In genomic region chr2:173300663-173301630, GRCm38 (mm10) we compare ENCODE assay signal across 8 mouse cellular contexts. TPM values are rescaled to one million over a fixed set of nuclear protein-coding genes. Genes with fewer than 3 reads are reported as not detected.
A peak's percentile ranks its signal among the peaks of the same experiment; 100 is the strongest.
DNase-seq lines count a peak whose midpoint lies in the region; ATAC-seq and TF ChIP-seq lines count a peak whose summit lies in the region.

No protein-coding gene starts in this region.

- H3K4me3 ChIP-seq in forebrain, embryonic 16.5 days (replicated peaks; ENCODE audit: low read length): no peak overlapping the region
- H3K4me3 ChIP-seq in forebrain, embryonic 11.5 days (ENCODE audit: low read depth, low read length): no peak overlapping the region
- no peak overlapping the region for H3K4me3 ChIP-seq in liver, postnatal 0 days (ENCODE audit: low read depth, low read length)
- H3K4me3 ChIP-seq in heart, postnatal 0 days (ENCODE audit: low read depth, low read length): no peak overlapping the region
- H3K4me3 ChIP-seq in kidney, adult 2 months (ENCODE audit: insufficient read depth, low read depth, low read length): no peak overlapping the region
- H3K4me3 ChIP-seq in neural tube, embryonic 15.5 days (replicated peaks): no peak overlapping the region

- no peak overlapping the region for H3K9ac ChIP-seq in forebrain, embryonic 16.5 days (replicated peaks; ENCODE audit: low read depth, low read length)
- H3K9ac ChIP-seq in forebrain, embryonic 11.5 days (ENCODE audit: low read length): no peak overlapping the region
- no peak overlapping the region for H3K9ac ChIP-seq in liver, postnatal 0 days (replicated peaks)
- no peak overlapping the region for H3K9ac ChIP-seq in heart, postnatal 0 days (replicated peaks; ENCODE audit: low read depth, low read length)
- H3K9ac ChIP-seq in neural tube, embryonic 15.5 days (replicated peaks): no peak overlapping the region

- no peaks in the 10 kb centered on the region for H3K27me3 ChIP-seq in forebrain, embryonic 16.5 days (replicated peaks; ENCODE audit: control insufficient read depth, insufficient read depth, low read length)
- peaks cover 2% of the 10 kb centered on the region; the same call in 1 of the 2 replicates for H3K27me3 ChIP-seq in forebrain, embryonic 11.5 days (ENCODE audit: control insufficient read depth, insufficient read depth, low read length)
- H3K27me3 ChIP-seq in liver, postnatal 0 days (ENCODE audit: insufficient read depth, low read length): peaks cover 3% of the 10 kb centered on the region; the same call in 1 of the 2 replicates
- no peaks in the 10 kb centered on the region for H3K27me3 ChIP-seq in heart, postnatal 0 days (ENCODE audit: control insufficient read depth, insufficient read depth, low read length)
- no peaks in the 10 kb centered on the region for H3K27me3 ChIP-seq in kidney, adult 2 months (replicated peaks; ENCODE audit: control insufficient read depth, insufficient read depth, low read length)
- H3K27me3 ChIP-seq in neural tube, embryonic 15.5 days (replicated peaks): peaks cover 10% of the 10 kb centered on the region; the same call in 1 of the 2 replicates

- DNase-seq in forebrain, embryonic 11.5 days (ENCODE audit: low spot score): no peak
- no peak for DNase-seq in liver, postnatal 0 days
- DNase-seq in liver: no peak
- no peak for DNase-seq in heart, postnatal 0 days (ENCODE audit: low spot score)
- DNase-seq in right cerebral cortex, adult 2 months (ENCODE audit: low spot score in 2 of 2): peak; percentile 21 to 26
- DNase-seq in kidney, adult 2 months: no peak

- peak; percentile 27; the same call in 1 of the 2 replicates for TF ChIP-seq CTCF in liver, postnatal 0 days (IDR thresholded peaks at IDR 0.05; ENCODE audit: low read depth)
- peak; percentile 25; the same call in 1 of the 2 replicates for TF ChIP-seq CTCF in heart, postnatal 0 days (IDR thresholded peaks at IDR 0.05; ENCODE audit: low read depth)
- no peak for TF ChIP-seq CTCF in kidney, adult 2 months (conservative IDR thresholded peaks at IDR 0.05; ENCODE audit: insufficient read depth, insufficient read length, low read depth, low read length)

- H3K36me3 ChIP-seq in forebrain, embryonic 16.5 days (ENCODE audit: control insufficient read depth, insufficient read depth): no peaks in the 10 kb centered on the region
- no peaks in the 10 kb centered on the region for H3K36me3 ChIP-seq in forebrain, embryonic 11.5 days (ENCODE audit: control insufficient read depth, insufficient read depth, low read length)
- H3K36me3 ChIP-seq in liver, postnatal 0 days (replicated peaks; ENCODE audit: insufficient read depth, low read length): no peaks in the 10 kb centered on the region
- H3K36me3 ChIP-seq in heart, postnatal 0 days (replicated peaks; ENCODE audit: control insufficient read depth, insufficient read depth, low read length): no peaks in the 10 kb centered on the region
- H3K36me3 ChIP-seq in kidney, adult 2 months (ENCODE audit: control insufficient read depth, insufficient read depth, low read length): no peaks in the 10 kb centered on the region
- H3K36me3 ChIP-seq in neural tube, embryonic 15.5 days: no peaks in the 10 kb centered on the region

- no peak for TF ChIP-seq POLR2A in kidney, adult 2 months (IDR thresholded peaks at IDR 0.05; ENCODE audit: low read depth, low read length)

- H3K27ac ChIP-seq in forebrain, embryonic 16.5 days (ENCODE audit: low read length): no peak overlapping the region
- H3K27ac ChIP-seq in forebrain, embryonic 11.5 days (ENCODE audit: low read depth, low read length): no peak overlapping the region
- H3K27ac ChIP-seq in liver, postnatal 0 days (ENCODE audit: low read depth): no peak overlapping the region
- H3K27ac ChIP-seq in heart, postnatal 0 days (ENCODE audit: low read depth): no peak overlapping the region
- H3K27ac ChIP-seq in kidney, adult 2 months (ENCODE audit: insufficient read depth, low read depth, low read length): no peak overlapping the region
- no peak overlapping the region for H3K27ac ChIP-seq in neural tube, embryonic 15.5 days (replicated peaks)

- peak; percentile 18; the same call in 1 of the 2 replicates for ATAC-seq in forebrain, embryonic 16.5 days
- ATAC-seq in forebrain, embryonic 11.5 days (replicated peaks; ENCODE audit: low FRiP score): no peak
- ATAC-seq in liver, postnatal 0 days: no peak
- ATAC-seq in heart, postnatal 0 days (ENCODE audit: insufficient read depth, low read depth): 0 out of 2 replicates have a peak, but pooled peaks have one; percentile 48
- ATAC-seq in neural tube, embryonic 15.5 days (ENCODE audit: low FRiP score): no peak

- WGBS in forebrain, embryonic 16.5 days: 68% methylated on average over 28 of the region's 28 CpGs
- 71% methylated on average over 28 of the region's 28 CpGs for WGBS in forebrain, embryonic 11.5 days
- 66% methylated on average over 28 of the region's 28 CpGs for WGBS in liver, postnatal 0 days (ENCODE audit: insufficient replicate concordance)
- WGBS in heart, postnatal 0 days: 68% methylated on average over 28 of the region's 28 CpGs
- 80% methylated on average over 28 of the region's 28 CpGs for WGBS in kidney, adult 2 months
- 76% methylated on average over 28 of the region's 28 CpGs for WGBS in neural tube, embryonic 15.5 days

- no peaks in the 10 kb centered on the region; the same call in 1 of the 2 replicates for H3K9me3 ChIP-seq in forebrain, embryonic 16.5 days (ENCODE audit: control insufficient read depth, low read length)
- no peaks in the 10 kb centered on the region for H3K9me3 ChIP-seq in forebrain, embryonic 11.5 days (ENCODE audit: control insufficient read depth, low read length)
- H3K9me3 ChIP-seq in liver, postnatal 0 days (ENCODE audit: low read length): no peaks in the 10 kb centered on the region
- H3K9me3 ChIP-seq in heart, postnatal 0 days (replicated peaks; ENCODE audit: control insufficient read depth, low read length): no peaks in the 10 kb centered on the region
- 0 out of 2 replicates have a peak, but pooled peaks cover 4% of the 10 kb centered on the region for H3K9me3 ChIP-seq in neural tube, embryonic 15.5 days (replicated peaks)

- TF ChIP-seq EP300 in liver, postnatal 0 days (IDR thresholded peaks at IDR 0.05; ENCODE audit: low read depth): no peak
- TF ChIP-seq EP300 in heart, postnatal 0 days (IDR thresholded peaks at IDR 0.05; ENCODE audit: low read depth): no peak

- no peak overlapping the region for H3K4me2 ChIP-seq in forebrain, embryonic 16.5 days (ENCODE audit: low read length)
- no peak overlapping the region for H3K4me2 ChIP-seq in forebrain, embryonic 11.5 days (ENCODE audit: low read depth, low read length, severe bottlenecking)
- no peak overlapping the region for H3K4me2 ChIP-seq in liver, postnatal 0 days (ENCODE audit: low read depth, low read length)
- no peak overlapping the region for H3K4me2 ChIP-seq in heart, postnatal 0 days (ENCODE audit: low read depth, low read length)
- H3K4me2 ChIP-seq in neural tube, embryonic 15.5 days: no peak overlapping the region

- H3K4me1 ChIP-seq in forebrain, embryonic 16.5 days (replicated peaks; ENCODE audit: control insufficient read depth, insufficient read depth, low read length): 0 out of 2 replicates have a peak, but pooled peaks cover 3% of the 10 kb centered on the region
- H3K4me1 ChIP-seq in forebrain, embryonic 11.5 days (replicated peaks; ENCODE audit: control insufficient read depth, insufficient read depth, low read length): no peaks in the 10 kb centered on the region
- H3K4me1 ChIP-seq in liver, postnatal 0 days (ENCODE audit: insufficient read depth): no peaks in the 10 kb centered on the region
- no peaks in the 10 kb centered on the region for H3K4me1 ChIP-seq in heart, postnatal 0 days (ENCODE audit: control insufficient read depth, insufficient read depth)
- no peaks in the 10 kb centered on the region for H3K4me1 ChIP-seq in kidney, adult 2 months (ENCODE audit: control insufficient read depth, insufficient read depth, low read length)
- H3K4me1 ChIP-seq in neural tube, embryonic 15.5 days: 0 out of 2 replicates have a peak, but pooled peaks cover 6% of the 10 kb centered on the region

RNA-seq across cellular contexts. Expression of gene Pmepa1, which starts 24.6 kb away (rescaled TPM):
- 7.2 and 7.3 TPM in 2 replicates for polyA plus RNA-seq in forebrain, embryonic 16.5 days (2015; fragmentation: Nextera tagmentation; extraction: Ambion mirVana)
- polyA plus RNA-seq in forebrain, embryonic 11.5 days (2014; fragmentation: Nextera tagmentation; extraction: Ambion mirVana): 3.3 and 3.6 TPM in 2 replicates
- 0.21 and 0.36 TPM in 2 replicates for polyA plus RNA-seq in liver, postnatal 0 days (2015; fragmentation: Nextera tagmentation; extraction: Ambion mirVana)
- total RNA-seq in heart, postnatal 0 days (2014; rRNA removed; ENCODE audit: low replicate concordance): 6.3 and 12.9 TPM in 2 replicates
- 4.3 and 4.4 TPM in 2 replicates for polyA plus RNA-seq in heart, postnatal 0 days (2015; fragmentation: Nextera tagmentation; extraction: Ambion mirVana)
- 35.6 and 44.7 TPM in 2 replicates for polyA plus RNA-seq in kidney, adult 2 months (2012; rRNA removed)
- 4.5 and 4.6 TPM in 2 replicates for polyA plus RNA-seq in neural tube, embryonic 15.5 days (2015; fragmentation: Nextera tagmentation; extraction: Ambion mirVana)

Comparison
In these comparisons a context has a peak if more than half of its experiments do, and no peak if none do; other contexts are left out.
1. ATAC-seq: peak in forebrain, embryonic 16.5 days (single experiment) and heart, postnatal 0 days (single experiment); none in forebrain, embryonic 11.5 days (single experiment), liver, postnatal 0 days (single experiment) and neural tube, embryonic 15.5 days (single experiment).
2. DNase-seq: peak in right cerebral cortex, adult 2 months (2 of 2); none in forebrain, embryonic 11.5 days (single experiment), liver, postnatal 0 days (single experiment), liver (single experiment), heart, postnatal 0 days (single experiment) and kidney, adult 2 months (single experiment).